Mouse (Mus musculus) liver, postnatal 0 days (tissue): ENCODE data around the gene Ppfibp1.

Experiments used
- CTCF ChIP-seq: sonication (generic); IDR thresholded peaks from 2 replicates; pipeline ENCODE4 v1.5.1; 2016; ENCODE audit warnings: antibody characterized with exemption, low read depth
- EP300 ChIP-seq: IDR thresholded peaks from 2 replicates; pipeline ENCODE4 v1.6.1; 2016; ENCODE audit warnings: antibody characterized with exemption, low read depth, mild to moderate bottlenecking

- TF ChIP-seq CTCF = no peak
- no peak for TF ChIP-seq EP300
Observed at GRCm38 (mm10) chr6:146848281-146848680, 40.0 kb upstream of the Ppfibp1 start.
